Mouse (Mus musculus) gastrocnemius, postnatal 36 days (tissue): Measurements from ENCODE around the gene Furin. TPM values are rescaled to one million over a fixed set of nuclear protein-coding genes. Genes with fewer than 3 reads are reported as not detected.

Experiments used
- DNase-seq, 2 experiments: peaks; one replicate each; pipeline ENCODE4 v3.0.0; 2022
- intact Hi-C: fragments of 180-260 bp; cut with DNase I; formaldehyde crosslinking; loops from one replicate; pipeline ENCODE4 v1.15.1; 2025
- total RNA-seq, 2 experiments: library from RNA; stranded (reverse); gene quantifications; 2 replicates each; pipeline ENCODE4 v1.2.3; 2021

The Furin gene
- total RNA-seq, 2 experiments from 2014 or later, result 40.7 to 48.6 TPM

GRCm38 (mm10) chr7:80435594-80435993, 30.4 kb upstream of the Furin start:
- intact Hi-C loops, result no loop called here

GRCm38 (mm10) chr7:80429661-80430060, 24.4 kb upstream of the Furin start:
- no peak for DNase-seq
- intact Hi-C loops, result no loop called here

More at GRCm38 (mm10) chr7:80435594-80435993, 30.4 kb upstream of the Furin start:
- no peak for DNase-seq

- intact Hi-C loops, result no loop called here
- DNase-seq, result no peak
Measured at GRCm38 (mm10) chr7:80427730-80428129, 22.5 kb upstream of the Furin start.

- intact Hi-C loops, result no loop called here
- no peak for DNase-seq
Measured at GRCm38 (mm10) chr7:80426363-80426762, 21.1 kb upstream of the Furin start.

- no peak for DNase-seq
- intact Hi-C loops, result no loop called here
Measured at GRCm38 (mm10) chr7:80424722-80425121, 19.5 kb upstream of the Furin start.

- no peak for DNase-seq
- intact Hi-C loops, result no loop called here
Measured at GRCm38 (mm10) chr7:80422759-80423480, 17.7 kb upstream of the Furin start.

GRCm38 (mm10) chr7:80421576-80421975, 16.3 kb upstream of the Furin start:
- intact Hi-C loops, result no loop called here
- DNase-seq, result no peak

GRCm38 (mm10) chr7:80420586-80420985, 15.3 kb upstream of the Furin start:
- intact Hi-C loops, result no loop called here

GRCm38 (mm10) chr7:80419278-80419677, 14.0 kb upstream of the Furin start:
- no peak for DNase-seq
- intact Hi-C loops, result no loop called here

More at GRCm38 (mm10) chr7:80420586-80420985, 15.3 kb upstream of the Furin start:
- no peak for DNase-seq

- intact Hi-C loops, result no loop called here
- DNase-seq, result no peak
Measured at GRCm38 (mm10) chr7:80418036-80418435, 12.8 kb upstream of the Furin start.

GRCm38 (mm10) chr7:80417601-80418000, 12.4 kb upstream of the Furin start:
- intact Hi-C loops, result no loop called here
- no peak for DNase-seq

- no peak for DNase-seq
- intact Hi-C loops, result no loop called here
Measured at GRCm38 (mm10) chr7:80416969-80417368, 11.7 kb upstream of the Furin start.

- DNase-seq, result no peak
- intact Hi-C loops, result no loop called here
Measured at GRCm38 (mm10) chr7:80414303-80414855, 9.1 kb upstream of the Furin start.

- intact Hi-C loops, result no loop called here
- DNase-seq, result no peak
Measured at GRCm38 (mm10) chr7:80413512-80414302, 8.5 kb upstream of the Furin start.

- no peak for DNase-seq
- intact Hi-C loops, result no loop called here
Measured at GRCm38 (mm10) chr7:80412781-80413180, 7.5 kb upstream of the Furin start.

- intact Hi-C loops, result no loop called here
Measured at GRCm38 (mm10) chr7:80412279-80412678, 7.0 kb upstream of the Furin start.

GRCm38 (mm10) chr7:80410380-80410779, 5.1 kb upstream of the Furin start:
- DNase-seq, result no peak
- intact Hi-C loops, result no loop called here

More at GRCm38 (mm10) chr7:80412279-80412678, 7.0 kb upstream of the Furin start:
- DNase-seq, result no peak

GRCm38 (mm10) chr7:80407712-80408111, 2.5 kb upstream of the Furin start:
- intact Hi-C loops, result no loop called here
- no peak for DNase-seq

- intact Hi-C loops, result no loop called here
Measured at GRCm38 (mm10) chr7:80406186-80406585, 950 bp upstream of the Furin start.

GRCm38 (mm10) chr7:80404101-80404894, 938 bp downstream of the Furin start:
- intact Hi-C loops, result loop anchor here (5.0 kb wide), 1 partner anchor 43 kb away; no protein-coding TSS in a partner anchor
- no peak for DNase-seq

More at GRCm38 (mm10) chr7:80406186-80406585, 950 bp upstream of the Furin start:
- no peak for DNase-seq
